Mouse (Mus musculus): ENCODE measurements at regions not wholly inside any gene's neighbourhood (a gene's known extent, or its start where the extent isn't known, plus 50 kb on each side); places are given as distances from the start of the nearest gene placed in this dataset.
A peak's percentile ranks its signal among the peaks of the same experiment; 100 is the strongest.

GRCm38 (mm10) chr10:99523817-99524216, 235.6 kb downstream of the Csl start:
- Histone ChIP-seq H3K9me3 (ENCODE audit: control insufficient read depth, low read length) (no peaks in the 10 kb centered on the region), H3K36me3 (ENCODE audit: control insufficient read depth, insufficient read depth, low read length) (no peaks in the 10 kb centered on the region), H3K9ac (ENCODE audit: low read depth, low read length) (no peak overlapping the region), H3K4me2 (ENCODE audit: low read length) (no peak overlapping the region), H3K27ac (ENCODE audit: low read depth, low read length) (no peak overlapping the region), H3K4me1 (ENCODE audit: control insufficient read depth, insufficient read depth, low read depth, low read length) (peaks cover 4% of the 10 kb centered on the region), H3K4me3 (ENCODE audit: low read length) (no peak overlapping the region), H3K27me3 (replicated peaks; ENCODE audit: control insufficient read depth, insufficient read depth, low read length) (no peaks in the 10 kb centered on the region)
- no peak for ATAC-seq
- 79% methylated on average over 5 of the region's 5 CpGs for WGBS

DNA sequence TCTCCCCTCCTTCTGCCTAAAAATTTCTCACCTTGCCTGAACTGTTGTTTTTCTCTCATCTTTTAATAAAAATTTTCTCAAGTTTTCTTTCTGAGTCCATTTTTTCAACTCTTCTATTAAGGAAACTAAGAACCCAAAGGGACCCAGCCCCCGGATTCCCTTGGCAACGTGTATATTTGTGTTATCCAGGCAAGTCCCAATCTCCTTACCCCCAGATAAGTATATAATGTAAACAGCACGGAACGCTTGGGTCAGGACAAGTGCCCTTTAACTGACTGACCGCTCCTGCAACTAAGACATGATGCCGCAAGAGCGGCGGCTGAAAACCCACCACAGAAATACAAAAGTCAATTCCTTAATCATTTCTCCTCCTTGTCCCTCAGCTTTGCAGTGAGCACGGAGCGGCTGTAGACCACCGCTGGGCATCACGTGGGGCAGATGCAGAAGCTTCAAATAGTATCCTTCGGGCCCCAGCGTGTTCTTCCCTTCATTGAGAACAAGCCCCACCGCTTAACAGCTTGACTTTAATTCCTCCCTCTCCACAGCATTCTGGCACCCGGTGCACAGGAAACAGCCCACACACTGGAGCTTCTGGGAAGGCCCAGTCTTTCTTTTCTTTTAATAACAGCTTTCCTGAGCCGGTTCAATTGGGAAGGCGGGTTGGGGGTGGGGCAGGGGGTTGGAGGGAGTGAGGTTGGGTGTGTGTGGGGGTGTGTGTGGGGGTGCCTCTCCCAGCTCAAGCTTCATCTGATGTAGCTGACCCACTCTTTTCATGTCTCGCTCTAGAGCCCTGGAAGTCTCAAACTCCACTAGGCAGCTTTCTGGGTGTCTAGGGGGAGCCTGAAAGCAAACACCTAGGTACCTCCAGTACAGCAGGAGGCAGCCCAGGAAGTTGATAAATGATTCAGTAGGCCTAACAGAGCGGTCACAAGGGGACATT, 234.9 kb downstream of the Csl start:
- ATAC-seq: peak; percentile 70

DNA sequence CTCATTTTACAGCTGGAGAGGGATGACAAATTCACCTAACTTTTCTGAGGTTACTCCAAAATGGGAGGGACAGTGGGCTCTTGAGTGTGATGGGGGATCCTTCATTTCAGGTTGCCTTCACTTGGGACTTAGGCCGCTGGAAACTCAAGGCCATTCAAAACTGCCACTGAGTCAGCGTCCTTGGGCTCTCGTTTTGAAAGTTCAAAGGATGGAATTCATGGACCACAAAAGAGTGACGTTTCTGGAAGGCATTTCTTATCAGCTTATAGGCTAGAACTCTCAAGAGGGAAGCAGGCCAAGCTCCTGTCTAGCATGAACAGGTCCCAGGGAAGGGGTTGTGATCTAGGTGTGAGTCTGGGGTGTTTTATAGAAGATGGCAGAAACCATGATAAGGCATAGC, 233.3 kb downstream of the Csl start:
- Histone ChIP-seq H3K4me2 (ENCODE audit: low read length) (no peak overlapping the region), H3K4me3 (ENCODE audit: low read length) (no peak overlapping the region), H3K9me3 (ENCODE audit: control insufficient read depth, low read length) (no peaks in the 10 kb centered on the region), H3K4me1 (ENCODE audit: control insufficient read depth, insufficient read depth, low read depth, low read length) (peaks cover 4% of the 10 kb centered on the region), H3K36me3 (ENCODE audit: control insufficient read depth, insufficient read depth, low read length) (no peaks in the 10 kb centered on the region), H3K9ac (ENCODE audit: low read depth, low read length) (no peak overlapping the region), H3K27me3 (replicated peaks; ENCODE audit: control insufficient read depth, insufficient read depth, low read length) (no peaks in the 10 kb centered on the region), H3K27ac (ENCODE audit: low read depth, low read length) (no peak overlapping the region)
- no peak for ATAC-seq
- WGBS: 88% methylated on average over 4 of the region's 4 CpGs

More for the DNA sequence above, 234.9 kb downstream of the Csl start:
- H3K27me3 ChIP-seq (replicated peaks; ENCODE audit: control insufficient read depth, insufficient read depth, low read length): no peaks in the 10 kb centered on the region
- peaks cover 4% of the 10 kb centered on the region for H3K4me1 ChIP-seq (ENCODE audit: control insufficient read depth, insufficient read depth, low read depth, low read length)
- 41% methylated on average over 20 of the region's 20 CpGs for WGBS
- no peak overlapping the region for H3K9ac ChIP-seq (ENCODE audit: low read depth, low read length)
- H3K4me3 ChIP-seq (ENCODE audit: low read length): no peak overlapping the region
- H3K27ac ChIP-seq (ENCODE audit: low read depth, low read length): no peak overlapping the region
- no peaks in the 10 kb centered on the region for H3K9me3 ChIP-seq (ENCODE audit: control insufficient read depth, low read length)
- peak overlapping the region; percentile 25; the same call in 1 of the 2 replicates for H3K4me2 ChIP-seq (ENCODE audit: low read length)
- H3K36me3 ChIP-seq (ENCODE audit: control insufficient read depth, insufficient read depth, low read length): no peaks in the 10 kb centered on the region

GRCm38 (mm10) chr10:99526561-99526960, 232.9 kb downstream of the Csl start:
- peaks cover 4% of the 10 kb centered on the region for H3K4me1 ChIP-seq (ENCODE audit: control insufficient read depth, insufficient read depth, low read depth, low read length)
- no peak overlapping the region for H3K27ac ChIP-seq (ENCODE audit: low read depth, low read length)
- ATAC-seq: no peak
- no peak overlapping the region for H3K4me2 ChIP-seq (ENCODE audit: low read length)
- no peaks in the 10 kb centered on the region for H3K9me3 ChIP-seq (ENCODE audit: control insufficient read depth, low read length)
- H3K27me3 ChIP-seq (replicated peaks; ENCODE audit: control insufficient read depth, insufficient read depth, low read length): no peaks in the 10 kb centered on the region
- H3K9ac ChIP-seq (ENCODE audit: low read depth, low read length): no peak overlapping the region
- H3K4me3 ChIP-seq (ENCODE audit: low read length): no peak overlapping the region
- no peaks in the 10 kb centered on the region for H3K36me3 ChIP-seq (ENCODE audit: control insufficient read depth, insufficient read depth, low read length)
- 89% methylated on average over 5 of the region's 5 CpGs for WGBS

- ATAC-seq: no peak
- Histone ChIP-seq H3K4me2 (ENCODE audit: low read length) (no peak overlapping the region), H3K9me3 (ENCODE audit: control insufficient read depth, low read length) (no peaks in the 10 kb centered on the region), H3K9ac (ENCODE audit: low read depth, low read length) (no peak overlapping the region), H3K36me3 (ENCODE audit: control insufficient read depth, insufficient read depth, low read length) (no peaks in the 10 kb centered on the region), H3K4me3 (ENCODE audit: low read length) (no peak overlapping the region), H3K4me1 (ENCODE audit: control insufficient read depth, insufficient read depth, low read depth, low read length) (no peaks in the 10 kb centered on the region), H3K27me3 (replicated peaks; ENCODE audit: control insufficient read depth, insufficient read depth, low read length) (no peaks in the 10 kb centered on the region), H3K27ac (ENCODE audit: low read depth, low read length) (no peak overlapping the region)
These were observed 228.4 kb downstream of the Csl start for GRCm38 (mm10) chr10:99531104-99531503.

GRCm38 (mm10) chr10:99531556-99531955, 227.9 kb downstream of the Csl start:
- H3K4me1 ChIP-seq (ENCODE audit: control insufficient read depth, insufficient read depth, low read depth, low read length): no peaks in the 10 kb centered on the region
- H3K36me3 ChIP-seq (ENCODE audit: control insufficient read depth, insufficient read depth, low read length): no peaks in the 10 kb centered on the region
- H3K9me3 ChIP-seq (ENCODE audit: control insufficient read depth, low read length): no peaks in the 10 kb centered on the region
- H3K4me3 ChIP-seq (ENCODE audit: low read length): no peak overlapping the region
- H3K27me3 ChIP-seq (replicated peaks; ENCODE audit: control insufficient read depth, insufficient read depth, low read length): no peaks in the 10 kb centered on the region
- H3K9ac ChIP-seq (ENCODE audit: low read depth, low read length): no peak overlapping the region
- H3K27ac ChIP-seq (ENCODE audit: low read depth, low read length): no peak overlapping the region
- no peak overlapping the region for H3K4me2 ChIP-seq (ENCODE audit: low read length)
- no peak for ATAC-seq

- no peaks in the 10 kb centered on the region for H3K36me3 ChIP-seq (ENCODE audit: control insufficient read depth, insufficient read depth, low read length)
- H3K27ac ChIP-seq (ENCODE audit: low read depth, low read length): no peak overlapping the region
- WGBS: 24% methylated on average over 7 of the region's 7 CpGs
- H3K9ac ChIP-seq (ENCODE audit: low read depth, low read length): no peak overlapping the region
- H3K4me2 ChIP-seq (ENCODE audit: low read length): no peak overlapping the region
- H3K4me1 ChIP-seq (ENCODE audit: control insufficient read depth, insufficient read depth, low read depth, low read length): no peaks in the 10 kb centered on the region
- no peak overlapping the region for H3K4me3 ChIP-seq (ENCODE audit: low read length)
- H3K27me3 ChIP-seq (replicated peaks; ENCODE audit: control insufficient read depth, insufficient read depth, low read length): no peaks in the 10 kb centered on the region
- ATAC-seq: no peak
- no peaks in the 10 kb centered on the region for H3K9me3 ChIP-seq (ENCODE audit: control insufficient read depth, low read length)
These were observed 227.5 kb downstream of the Csl start for GRCm38 (mm10) chr10:99531992-99532391.

- no peak overlapping the region for H3K9ac ChIP-seq (ENCODE audit: low read depth, low read length)
- whole genome bisulfite sequencing: 35% methylated on average over 3 of the region's 3 CpGs
- ATAC-seq: no peak
- H3K27me3 ChIP-seq (replicated peaks; ENCODE audit: control insufficient read depth, insufficient read depth, low read length): no peaks in the 10 kb centered on the region
- no peak overlapping the region for H3K27ac ChIP-seq (ENCODE audit: low read depth, low read length)
- no peak overlapping the region for H3K4me3 ChIP-seq (ENCODE audit: low read length)
- no peak overlapping the region for H3K4me2 ChIP-seq (ENCODE audit: low read length)
- H3K36me3 ChIP-seq (ENCODE audit: control insufficient read depth, insufficient read depth, low read length): no peaks in the 10 kb centered on the region
- no peaks in the 10 kb centered on the region for H3K9me3 ChIP-seq (ENCODE audit: control insufficient read depth, low read length)
- H3K4me1 ChIP-seq (ENCODE audit: control insufficient read depth, insufficient read depth, low read depth, low read length): no peaks in the 10 kb centered on the region
These were observed 226.8 kb downstream of the Csl start for GRCm38 (mm10) chr10:99532697-99533119.

GRCm38 (mm10) chr10:99533468-99533867, 226.0 kb downstream of the Csl start:
- no peaks in the 10 kb centered on the region for H3K4me1 ChIP-seq (ENCODE audit: control insufficient read depth, insufficient read depth, low read depth, low read length)
- no peaks in the 10 kb centered on the region for H3K27me3 ChIP-seq (replicated peaks; ENCODE audit: control insufficient read depth, insufficient read depth, low read length)
- H3K36me3 ChIP-seq (ENCODE audit: control insufficient read depth, insufficient read depth, low read length): no peaks in the 10 kb centered on the region
- no peak overlapping the region for H3K4me2 ChIP-seq (ENCODE audit: low read length)
- H3K27ac ChIP-seq (ENCODE audit: low read depth, low read length): no peak overlapping the region
- WGBS: 78% methylated on average over 4 of the region's 4 CpGs
- no peak overlapping the region for H3K4me3 ChIP-seq (ENCODE audit: low read length)
- H3K9ac ChIP-seq (ENCODE audit: low read depth, low read length): no peak overlapping the region
- no peaks in the 10 kb centered on the region for H3K9me3 ChIP-seq (ENCODE audit: control insufficient read depth, low read length)
- ATAC-seq: no peak

Data from hindbrain, embryonic 16.5 days (tissue).